Mouse (Mus musculus): ENCODE measurements around the gene S100pbp.

Gene S100pbp

GRCm38 (mm10) chr4:129221097-129222010 lies 31.8 kb upstream of the S100pbp start:
- no peak for DNase-seq (ENCODE audit: low read depth, low spot score)

- no peak for DNase-seq (ENCODE audit: low read depth, low spot score)
These were observed 31.0 kb upstream of the S100pbp start for GRCm38 (mm10) chr4:129220376-129221089.

- no peak for DNase-seq (ENCODE audit: low read depth, low spot score)
These were observed 29.7 kb upstream of the S100pbp start for GRCm38 (mm10) chr4:129219198-129219597.

- no peak for DNase-seq (ENCODE audit: low read depth, low spot score)
These were observed 29.1 kb upstream of the S100pbp start for GRCm38 (mm10) chr4:129218569-129219175.

- DNase-seq (ENCODE audit: low read depth, low spot score), result peak; percentile 46
These were observed 23.0 kb upstream of the S100pbp start for GRCm38 (mm10) chr4:129212486-129212885.

- no peak for DNase-seq (ENCODE audit: low read depth, low spot score)
These were observed 21.9 kb upstream of the S100pbp start for GRCm38 (mm10) chr4:129211461-129211860.

GRCm38 (mm10) chr4:129209504-129209903 lies 20.0 kb upstream of the S100pbp start:
- peak; percentile 42 for DNase-seq (ENCODE audit: low read depth, low spot score)

GRCm38 (mm10) chr4:129206792-129207191 lies 17.3 kb upstream of the S100pbp start:
- DNase-seq (ENCODE audit: low read depth, low spot score), result no peak

GRCm38 (mm10) chr4:129204655-129205054 lies 15.1 kb upstream of the S100pbp start:
- DNase-seq (ENCODE audit: low read depth, low spot score), result no peak

GRCm38 (mm10) chr4:129197514-129197913 lies 8.0 kb upstream of the S100pbp start:
- DNase-seq (ENCODE audit: low read depth, low spot score), result no peak

GRCm38 (mm10) chr4:129194280-129194679 lies 4.8 kb upstream of the S100pbp start:
- no peak for DNase-seq (ENCODE audit: low read depth, low spot score)

GRCm38 (mm10) chr4:129191691-129192090 lies 2.2 kb upstream of the S100pbp start:
- DNase-seq (ENCODE audit: low read depth, low spot score), result no peak

GRCm38 (mm10) chr4:129190538-129190937 lies 1.0 kb upstream of the S100pbp start:
- peak; percentile 27 for DNase-seq (ENCODE audit: low read depth, low spot score)

GRCm38 (mm10) chr4:129188803-129189541 lies 555 bp downstream of the S100pbp start:
- peak; percentile 60 for DNase-seq (ENCODE audit: low read depth, low spot score)

GRCm38 (mm10) chr4:129188041-129188659 lies 1.4 kb downstream of the S100pbp start:
- DNase-seq (ENCODE audit: low read depth, low spot score), result no peak

- DNase-seq (ENCODE audit: low read depth, low spot score), result peak; percentile 14
These were observed 10.0 kb downstream of the S100pbp start for GRCm38 (mm10) chr4:129179560-129179959.

GRCm38 (mm10) chr4:129172529-129172928 lies 17.0 kb downstream of the S100pbp start:
- DNase-seq (ENCODE audit: low read depth, low spot score), result peak; percentile 12

- DNase-seq (ENCODE audit: low read depth, low spot score), result no peak
These were observed 27.8 kb downstream of the S100pbp start for GRCm38 (mm10) chr4:129161581-129162255.

GRCm38 (mm10) chr4:129161076-129161475 lies 28.5 kb downstream of the S100pbp start:
- no peak for DNase-seq (ENCODE audit: low read depth, low spot score)

- no peak for DNase-seq (ENCODE audit: low read depth, low spot score)
These were observed 31.0 kb downstream of the S100pbp start for GRCm38 (mm10) chr4:129158549-129158948.
